Mouse (Mus musculus): ENCODE measurements around the gene Baiap2l2.

Gene Baiap2l2

GRCm38 (mm10) chr15:79285399-79285798 is at the start of gene Baiap2l2:
Baiap2l2 (minus strand) TSS chr15:79285537.
- DNase-seq = no peak

- no peak for DNase-seq
Observed at GRCm38 (mm10) chr15:79333409-79333808, 48.1 kb upstream of the Baiap2l2 start.

GRCm38 (mm10) chr15:79330521-79330920 is 45.2 kb upstream of the Baiap2l2 start:
- no peak for DNase-seq

GRCm38 (mm10) chr15:79329979-79330363 is 44.6 kb upstream of the Baiap2l2 start:
- DNase-seq = no peak

- no peak for DNase-seq
Observed at GRCm38 (mm10) chr15:79329346-79329978, 44.1 kb upstream of the Baiap2l2 start.

GRCm38 (mm10) chr15:79328939-79329275 is 43.6 kb upstream of the Baiap2l2 start:
- DNase-seq = peak; percentile 14

- peak; percentile 98 for DNase-seq
Observed at GRCm38 (mm10) chr15:79328058-79328938, 43.0 kb upstream of the Baiap2l2 start, which contains the start of gene Pla2g6. Pla2g6 (minus strand) TSS chr15:79328390.

- DNase-seq = peak; percentile 53
Observed at GRCm38 (mm10) chr15:79326971-79327961, 41.9 kb upstream of the Baiap2l2 start.

- DNase-seq = no peak
Observed at GRCm38 (mm10) chr15:79326264-79326663, 40.9 kb upstream of the Baiap2l2 start.

- DNase-seq = no peak
Observed at GRCm38 (mm10) chr15:79325742-79326141, 40.4 kb upstream of the Baiap2l2 start.

- no peak for DNase-seq
Observed at GRCm38 (mm10) chr15:79324373-79324772, 39.0 kb upstream of the Baiap2l2 start.

GRCm38 (mm10) chr15:79323791-79324155 is 38.4 kb upstream of the Baiap2l2 start:
- no peak for DNase-seq

GRCm38 (mm10) chr15:79322991-79323790 is 37.9 kb upstream of the Baiap2l2 start:
- DNase-seq = peak; percentile 81

- peak; percentile 85 for DNase-seq
Observed at GRCm38 (mm10) chr15:79322281-79322990, 37.1 kb upstream of the Baiap2l2 start.

GRCm38 (mm10) chr15:79321733-79322190 is 36.4 kb upstream of the Baiap2l2 start:
- no peak for DNase-seq

- no peak for DNase-seq
Observed at GRCm38 (mm10) chr15:79313848-79314369, 28.6 kb upstream of the Baiap2l2 start.

- no peak for DNase-seq
Observed at GRCm38 (mm10) chr15:79307861-79308260, 22.5 kb upstream of the Baiap2l2 start.

GRCm38 (mm10) chr15:79306043-79306637 is 20.8 kb upstream of the Baiap2l2 start:
- no peak for DNase-seq

- no peak for DNase-seq
Observed at GRCm38 (mm10) chr15:79304832-79305231, 19.5 kb upstream of the Baiap2l2 start.

GRCm38 (mm10) chr15:79303725-79304124 is 18.4 kb upstream of the Baiap2l2 start:
- peak; percentile 62 for DNase-seq

Data from thymus, postnatal 25 days (tissue).